Mouse (Mus musculus) spleen, adult 2 months (tissue): ENCODE results near the gene Tigit. TPM values are rescaled to one million over a fixed set of nuclear protein-coding genes. Genes with fewer than 3 reads are reported as not detected.

Source experiments
- DNase-seq, 2 experiments: peaks; one replicate each; pipeline versions ENCODE4 v3.0.0 to v3.0.0-alpha.2; 2012 to 2021; ENCODE audit warnings: low spot score in 2 of 2, low read depth in 1 of 2
- H3K27ac ChIP-seq: fragments of 200-500 bp; 2 replicates; pipeline ENCODE4 v1.5.1; 2012; ENCODE audit warnings: low read length, inconsistent platforms; ENCODE audit not compliant: insufficient read depth
- H3K27me3 ChIP-seq: fragments of 200-500 bp; 2 replicates; pipeline ENCODE4 v1.6.1; 2012; ENCODE audit warnings: mild to moderate bottlenecking, moderate library complexity, low read length, inconsistent platforms; ENCODE audit not compliant: control insufficient read depth, insufficient read depth
- H3K36me3 ChIP-seq: fragments of 200-500 bp; 2 replicates; pipeline ENCODE4 v1.6.1; 2012; ENCODE audit warnings: mild to moderate bottlenecking, low read length, inconsistent platforms; ENCODE audit not compliant: control insufficient read depth, insufficient read depth
- H3K4me1 ChIP-seq: fragments of 200-500 bp; 2 replicates; pipeline ENCODE4 v1.6.1; 2011; ENCODE audit warnings: inconsistent platforms; ENCODE audit not compliant: control insufficient read depth, insufficient read depth, insufficient read length
- H3K4me3 ChIP-seq: fragments of 200-500 bp; 2 replicates; pipeline ENCODE4 v1.5.1; 2011; ENCODE audit warnings: mild to moderate bottlenecking, inconsistent platforms; ENCODE audit not compliant: insufficient read depth, insufficient read length; ENCODE audit errors: extremely low read depth
- CTCF ChIP-seq: fragments of 200-500 bp; IDR thresholded peaks from 2 replicates; pipeline ENCODE4 v1.5.1; 2011; ENCODE audit warnings: mild to moderate bottlenecking, inconsistent platforms; ENCODE audit not compliant: insufficient read depth, insufficient read length, insufficient replicate concordance; ENCODE audit errors: extremely low read depth
- POLR2A ChIP-seq: fragments of 200-500 bp; IDR thresholded peaks from 2 replicates; pipeline ENCODE4 v1.6.1; 2011; ENCODE audit warnings: low read depth, low read length, inconsistent platforms
- WGBS: fragments of 180-500 bp; shearing (Covaris S2); methylation state at CpG from one replicate; pipeline ENCODE4 v1.1.7; 2018; 5-methylcytosine and 5-hydroxymethylcytosine counted together
- polyA plus RNA-seq: library from polyadenylated mRNA; depleted of rRNA; stranded (reverse); fragments of >200 nt; gene quantifications from 2 replicates; pipeline ENCODE4 v1.2.3, GENCODE M21; 2012; rRNA removed

Gene Tigit
- polyA plus RNA-seq, 1 experiment = 5.3 TPM

GRCm38 (mm10) chr16:43608066-43608465, 55.9 kb downstream of the Tigit start:
- no peak for DNase-seq
- TF ChIP-seq CTCF = no peak
- TF ChIP-seq POLR2A = no peak
- Histone ChIP-seq H3K27ac (no peak overlapping the region), H3K4me3 (no peak overlapping the region), H3K36me3 (peaks cover 6% of the 10 kb centered on the region), H3K4me1 (no peaks in the 10 kb centered on the region), H3K27me3 (no peaks in the 10 kb centered on the region)

DNA sequence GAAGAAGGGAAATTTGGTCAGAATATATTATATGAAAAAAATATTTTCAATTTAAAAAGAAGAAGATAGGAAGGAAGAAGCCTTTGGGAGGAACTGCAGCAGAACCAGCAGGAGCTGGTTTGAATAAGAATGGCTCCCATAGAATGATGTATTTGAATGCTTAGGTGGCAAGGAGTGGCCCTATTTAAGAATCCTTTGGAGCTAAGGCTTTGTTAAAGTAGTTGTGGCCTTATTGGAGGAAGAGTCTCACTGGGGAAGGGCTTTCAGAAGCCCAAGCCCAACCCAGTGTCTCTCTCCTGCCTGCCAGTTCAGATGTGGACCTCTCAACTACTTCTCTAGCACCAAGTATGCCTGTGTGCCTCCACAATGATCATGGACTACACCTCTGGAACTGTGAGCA, 56.9 kb downstream of the Tigit start:
- Histone ChIP-seq H3K4me1 (peaks cover 2% of the 10 kb centered on the region; the same call in 1 of the 2 replicates), H3K27me3 (no peaks in the 10 kb centered on the region), H3K27ac (no peak overlapping the region), H3K4me3 (no peak overlapping the region), H3K36me3 (peaks cover 6% of the 10 kb centered on the region)
- TF ChIP-seq POLR2A (no peak), CTCF (no peak)
- DNase-seq = no peak

GRCm38 (mm10) chr16:43604399-43605013, 59.4 kb downstream of the Tigit start:
- Histone ChIP-seq H3K4me1 (peaks cover 2% of the 10 kb centered on the region; the same call in 1 of the 2 replicates), H3K36me3 (peaks cover under 1% of the 10 kb centered on the region; the same call in 1 of the 2 replicates), H3K27ac (no peak overlapping the region), H3K27me3 (no peaks in the 10 kb centered on the region), H3K4me3 (no peak overlapping the region)
- no peak for DNase-seq
- TF ChIP-seq CTCF (no peak), POLR2A (no peak)
- WGBS = 90% methylated on average over 4 of the region's 4 CpGs

- DNase-seq = no peak
- Histone ChIP-seq H3K27ac (no peak overlapping the region), H3K4me1 (peaks cover 2% of the 10 kb centered on the region; the same call in 1 of the 2 replicates), H3K36me3 (no peaks in the 10 kb centered on the region), H3K4me3 (no peak overlapping the region), H3K27me3 (no peaks in the 10 kb centered on the region)
- no peak for TF ChIP-seq POLR2A
- no peak for TF ChIP-seq CTCF
- 82% methylated on average over 9 of the region's 9 CpGs for WGBS
Measured at GRCm38 (mm10) chr16:43603591-43604141, 60.3 kb downstream of the Tigit start.

DNA sequence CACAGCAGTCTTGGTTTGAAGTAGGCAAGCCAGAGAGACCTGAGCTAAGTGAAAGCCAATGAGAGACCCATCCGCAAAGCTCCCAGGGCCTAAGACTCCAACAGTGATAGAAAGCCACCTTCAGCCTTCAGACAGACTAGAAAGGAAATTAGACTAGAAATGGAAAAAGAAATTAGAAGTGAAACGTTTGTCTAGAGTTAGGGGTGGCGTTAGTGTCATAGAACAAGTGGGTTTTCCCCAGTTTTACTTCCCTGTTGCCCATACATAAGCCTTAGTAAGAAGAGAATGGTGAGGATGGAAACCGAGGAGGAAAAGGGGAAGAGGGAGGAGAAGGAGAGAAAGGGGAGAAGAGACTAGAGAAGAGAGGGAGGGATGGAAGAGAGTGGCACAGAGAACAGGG, 61.4 kb downstream of the Tigit start:
- Histone ChIP-seq H3K4me1 (peaks cover 2% of the 10 kb centered on the region; the same call in 1 of the 2 replicates), H3K27me3 (no peaks in the 10 kb centered on the region), H3K36me3 (no peaks in the 10 kb centered on the region), H3K4me3 (no peak overlapping the region), H3K27ac (no peak overlapping the region)
- TF ChIP-seq CTCF (no peak), POLR2A (no peak)
- no peak for DNase-seq
- WGBS = 55% methylated on average over 4 of the region's 4 CpGs

- WGBS = 82% methylated on average over 2 of the region's 2 CpGs
- TF ChIP-seq CTCF = no peak
- TF ChIP-seq POLR2A = no peak
- Histone ChIP-seq H3K36me3 (no peaks in the 10 kb centered on the region), H3K27me3 (no peaks in the 10 kb centered on the region), H3K4me1 (peaks cover 2% of the 10 kb centered on the region; the same call in 1 of the 2 replicates), H3K4me3 (no peak overlapping the region), H3K27ac (no peak overlapping the region)
- no peak for DNase-seq
Measured at GRCm38 (mm10) chr16:43599707-43600106, 64.2 kb downstream of the Tigit start.

Other genes starting within 250 kb of the Tigit start
- not detected in 2 replicates for gene Drd3, start 89.9 kb upstream of the Tigit start, polyA plus RNA-seq
- gene Ccdc191, start 225.7 kb upstream of the Tigit start, polyA plus RNA-seq = 0.94 and 1.2 TPM in 2 replicates